Mouse (Mus musculus): ENCODE measurements around the gene Slc24a3. TPM values are rescaled to one million over a fixed set of nuclear protein-coding genes. Genes with fewer than 3 reads are reported as not detected.

Gene Slc24a3
- polyA plus RNA-seq, 1 experiment from 2014 or later = 3.1 TPM

DNA sequence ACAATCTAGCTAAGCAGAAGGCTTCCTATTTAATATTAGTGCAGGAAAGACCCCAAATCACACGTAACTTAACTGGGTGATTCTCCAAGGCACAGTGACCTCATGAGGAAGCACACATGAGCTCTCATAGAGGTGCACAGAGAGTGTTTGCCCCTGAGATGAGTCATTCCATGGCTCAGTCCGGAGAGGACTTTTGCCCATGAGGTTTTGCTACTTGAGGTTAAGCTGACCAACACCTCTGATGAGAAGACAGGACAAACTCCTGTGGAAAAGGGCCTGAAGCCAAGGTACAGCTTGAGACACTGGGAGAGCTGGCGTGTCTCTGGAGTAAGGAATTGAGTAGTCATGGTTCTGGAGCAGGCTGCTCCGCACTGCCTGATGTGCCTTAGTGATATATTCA lies 56.1 kb downstream of the Slc24a3 start:
- no peaks in the 10 kb centered on the region for H3K9me3 ChIP-seq (replicated peaks; ENCODE audit: control insufficient read depth, low read length)

DNA sequence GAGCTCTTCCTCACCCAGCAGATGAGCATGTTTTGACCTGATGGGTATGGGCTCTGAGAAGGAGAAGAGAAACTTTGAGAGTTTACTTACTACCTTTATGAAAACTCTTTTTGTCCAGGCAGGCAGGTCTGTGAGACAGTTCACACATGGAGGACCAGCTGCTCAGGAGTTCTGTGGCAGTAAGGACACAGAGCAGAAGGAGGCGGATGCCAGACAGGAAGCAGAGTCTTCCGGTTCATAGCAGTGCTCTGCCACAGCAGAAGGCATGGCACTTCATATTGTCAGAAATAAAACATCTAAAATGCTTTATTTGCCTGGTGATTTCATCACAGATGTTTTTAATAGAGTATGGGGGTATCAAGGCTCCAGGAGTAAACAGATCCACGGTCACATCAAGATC lies 58.1 kb downstream of the Slc24a3 start:
- Histone ChIP-seq H3K27ac (ENCODE audit: low read depth, low read length) (no peak overlapping the region), H3K4me3 (ENCODE audit: low read depth, low read length) (no peak overlapping the region), H3K9me3 (replicated peaks; ENCODE audit: control insufficient read depth, low read length) (no peaks in the 10 kb centered on the region), H3K27me3 (replicated peaks; ENCODE audit: control insufficient read depth, insufficient read depth, low read length) (no peaks in the 10 kb centered on the region), H3K4me1 (ENCODE audit: control insufficient read depth, insufficient read depth, low read length) (no peaks in the 10 kb centered on the region), H3K4me2 (ENCODE audit: low read length) (no peak overlapping the region), H3K36me3 (ENCODE audit: control insufficient read depth, insufficient read depth, low read length) (no peaks in the 10 kb centered on the region), H3K9ac (ENCODE audit: low read length) (no peak overlapping the region)
- DNase-seq (ENCODE audit: low spot score) (no peak), ATAC-seq (no peak)
- WGBS = 92% methylated on average over 3 of the region's 3 CpGs

More for the DNA sequence above, 56.1 kb downstream of the Slc24a3 start:
- Histone ChIP-seq H3K9ac (ENCODE audit: low read length) (no peak overlapping the region), H3K27me3 (replicated peaks; ENCODE audit: control insufficient read depth, insufficient read depth, low read length) (no peaks in the 10 kb centered on the region), H3K4me3 (ENCODE audit: low read depth, low read length) (no peak overlapping the region), H3K4me2 (ENCODE audit: low read length) (no peak overlapping the region), H3K27ac (ENCODE audit: low read depth, low read length) (no peak overlapping the region), H3K36me3 (ENCODE audit: control insufficient read depth, insufficient read depth, low read length) (no peaks in the 10 kb centered on the region), H3K4me1 (ENCODE audit: control insufficient read depth, insufficient read depth, low read length) (no peaks in the 10 kb centered on the region)
- no peak for ATAC-seq
- no peak for DNase-seq (ENCODE audit: low spot score)
- WGBS = 89% methylated on average over 4 of the region's 4 CpGs

DNA sequence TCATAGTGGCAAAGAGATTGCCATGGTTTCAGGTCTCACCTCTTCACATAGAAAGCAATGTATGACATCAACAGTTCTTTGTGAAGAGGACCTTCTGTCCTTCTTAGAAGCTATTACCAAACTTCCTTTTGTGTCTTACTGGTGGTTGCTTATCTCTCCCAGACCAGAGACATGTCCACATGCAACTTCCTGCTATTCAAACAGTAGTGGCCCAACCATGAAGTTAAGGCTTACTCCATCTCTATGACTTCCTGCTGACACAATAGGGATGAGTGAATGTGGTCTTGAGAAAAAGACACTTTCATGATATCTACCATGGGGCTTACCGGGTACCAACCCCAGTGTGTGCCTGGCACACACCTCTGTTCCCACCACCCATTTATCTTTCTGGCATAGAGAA lies 58.5 kb downstream of the Slc24a3 start:
- ATAC-seq (no peak), DNase-seq (ENCODE audit: low spot score) (no peak)
- Histone ChIP-seq H3K4me2 (ENCODE audit: low read length) (no peak overlapping the region), H3K36me3 (ENCODE audit: control insufficient read depth, insufficient read depth, low read length) (no peaks in the 10 kb centered on the region), H3K27me3 (replicated peaks; ENCODE audit: control insufficient read depth, insufficient read depth, low read length) (no peaks in the 10 kb centered on the region), H3K4me1 (ENCODE audit: control insufficient read depth, insufficient read depth, low read length) (no peaks in the 10 kb centered on the region), H3K9me3 (replicated peaks; ENCODE audit: control insufficient read depth, low read length) (no peaks in the 10 kb centered on the region), H3K9ac (ENCODE audit: low read length) (no peak overlapping the region), H3K27ac (ENCODE audit: low read depth, low read length) (no peak overlapping the region), H3K4me3 (ENCODE audit: low read depth, low read length) (no peak overlapping the region)
- 97% methylated on average over 1 of the region's 1 CpGs for whole genome bisulfite sequencing

DNA sequence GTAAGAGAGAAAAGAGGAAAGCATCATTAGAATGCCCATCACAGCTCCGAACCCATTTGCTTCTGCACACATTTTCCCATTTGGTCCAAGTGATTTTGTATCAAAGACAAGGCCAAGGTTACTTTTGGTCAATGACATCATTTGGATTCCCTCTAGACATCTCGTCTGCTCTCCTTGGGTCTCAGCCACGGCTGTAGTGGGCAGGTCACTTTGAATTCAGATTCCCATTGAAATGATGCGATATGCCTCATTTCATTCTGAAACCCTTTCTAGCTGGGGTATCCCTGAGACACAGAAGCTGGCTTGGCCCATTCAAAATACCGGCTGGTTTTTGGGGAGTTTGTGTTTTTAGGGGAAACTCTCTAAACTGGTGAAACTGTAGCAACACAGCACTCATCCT lies 59.8 kb downstream of the Slc24a3 start:
- no peak overlapping the region for H3K27ac ChIP-seq (ENCODE audit: low read depth, low read length)
- 92% methylated on average over 5 of the region's 5 CpGs for WGBS

DNA sequence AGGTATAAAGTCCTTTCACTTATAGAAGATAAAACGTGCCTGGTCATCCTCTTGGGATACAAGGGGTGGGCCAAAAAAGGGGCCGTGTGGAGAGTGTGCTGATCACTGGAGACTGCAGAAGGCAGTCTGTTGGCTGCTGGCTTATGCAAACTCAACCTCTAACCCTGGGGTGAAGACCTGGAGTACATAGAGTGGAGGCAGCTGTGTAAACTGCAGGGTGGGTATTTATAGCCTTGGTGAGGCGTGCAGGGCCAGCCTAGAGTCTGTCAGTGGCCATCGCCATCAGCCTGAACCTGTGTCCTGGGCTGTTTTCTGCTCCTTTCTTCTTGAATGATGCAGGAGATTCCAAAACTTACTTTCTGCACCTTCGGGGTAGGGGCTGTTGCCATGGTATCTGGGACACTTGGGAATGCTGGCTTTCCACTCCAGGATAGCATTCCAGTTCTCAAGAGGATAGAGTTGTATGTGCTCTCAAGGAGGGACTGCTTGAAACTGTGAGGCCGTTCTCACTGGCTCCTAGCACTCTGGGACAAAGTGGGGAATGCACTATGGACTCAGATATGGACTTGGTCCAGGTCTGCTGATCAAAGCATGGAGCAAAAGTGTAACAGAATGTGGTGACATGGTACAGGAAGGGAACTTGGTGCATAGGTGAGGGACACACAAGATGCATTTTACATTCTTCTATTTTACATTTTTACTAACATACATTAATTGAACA lies 65.4 kb downstream of the Slc24a3 start:
- ATAC-seq (no peak), DNase-seq (ENCODE audit: low spot score) (no peak)
- WGBS = 80% methylated on average over 6 of the region's 6 CpGs
- Histone ChIP-seq H3K4me2 (ENCODE audit: low read length) (no peak overlapping the region), H3K4me3 (ENCODE audit: low read depth, low read length) (no peak overlapping the region), H3K27me3 (replicated peaks; ENCODE audit: control insufficient read depth, insufficient read depth, low read length) (no peaks in the 10 kb centered on the region), H3K27ac (ENCODE audit: low read depth, low read length) (no peak overlapping the region), H3K36me3 (ENCODE audit: control insufficient read depth, insufficient read depth, low read length) (no peaks in the 10 kb centered on the region), H3K9me3 (replicated peaks; ENCODE audit: control insufficient read depth, low read length) (no peaks in the 10 kb centered on the region), H3K4me1 (ENCODE audit: control insufficient read depth, insufficient read depth, low read length) (no peaks in the 10 kb centered on the region), H3K9ac (ENCODE audit: low read length) (no peak overlapping the region)

More for the DNA sequence above, 59.8 kb downstream of the Slc24a3 start:
- H3K4me2 ChIP-seq (ENCODE audit: low read length) = no peak overlapping the region
- H3K4me1 ChIP-seq (ENCODE audit: control insufficient read depth, insufficient read depth, low read length) = no peaks in the 10 kb centered on the region
- H3K36me3 ChIP-seq (ENCODE audit: control insufficient read depth, insufficient read depth, low read length) = no peaks in the 10 kb centered on the region
- DNase-seq (ENCODE audit: low spot score) (no peak), ATAC-seq (no peak)
- H3K4me3 ChIP-seq (ENCODE audit: low read depth, low read length) = no peak overlapping the region
- H3K27me3 ChIP-seq (replicated peaks; ENCODE audit: control insufficient read depth, insufficient read depth, low read length) = no peaks in the 10 kb centered on the region
- H3K9ac ChIP-seq (ENCODE audit: low read length) = no peak overlapping the region
- no peaks in the 10 kb centered on the region for H3K9me3 ChIP-seq (replicated peaks; ENCODE audit: control insufficient read depth, low read length)

DNA sequence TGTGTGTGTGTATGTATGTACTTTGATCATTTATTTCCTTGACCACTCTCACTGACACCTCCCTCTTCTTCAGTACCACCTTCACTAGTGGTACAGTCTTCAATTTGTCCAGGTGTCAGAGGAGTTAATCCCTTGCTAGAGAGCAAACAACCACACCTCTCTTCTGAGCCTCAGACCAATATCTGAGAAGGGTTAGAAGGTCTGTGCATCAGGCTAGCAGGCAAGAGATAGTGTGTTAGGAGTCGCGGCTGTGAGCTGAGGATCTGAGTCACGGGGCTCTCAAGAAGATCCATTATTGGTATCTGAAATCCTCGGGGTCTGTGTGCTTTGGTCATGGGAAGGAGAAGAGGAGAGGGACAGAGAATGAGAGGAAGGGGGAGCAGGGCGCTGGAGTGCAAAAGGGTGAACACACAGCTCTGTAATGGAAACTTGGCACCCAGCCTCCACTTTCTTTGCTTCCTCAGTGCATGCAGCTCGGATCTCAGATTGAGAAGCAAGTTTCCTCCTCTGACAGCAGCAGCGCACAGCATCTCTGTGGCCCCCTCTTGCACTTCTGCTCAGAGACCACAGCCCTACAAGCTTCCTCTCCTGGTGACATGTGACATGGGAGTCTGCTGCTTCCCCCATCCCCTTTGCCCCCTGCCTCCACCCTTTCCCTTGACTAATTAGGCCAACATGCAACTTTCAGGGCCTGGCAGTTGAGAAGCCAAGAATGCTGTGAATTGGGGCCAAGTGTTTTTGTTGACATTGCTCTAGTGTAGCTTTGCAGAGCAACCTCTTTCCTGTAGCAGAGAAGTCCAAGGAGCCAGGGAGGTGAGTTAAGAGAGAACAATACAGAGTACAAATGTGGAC lies 66.2 kb downstream of the Slc24a3 start:
- no peaks in the 10 kb centered on the region for H3K27me3 ChIP-seq (replicated peaks; ENCODE audit: control insufficient read depth, insufficient read depth, low read length)
- H3K9ac ChIP-seq (ENCODE audit: low read length) = no peak overlapping the region
- no peak overlapping the region for H3K27ac ChIP-seq (ENCODE audit: low read depth, low read length)
- ATAC-seq (0 out of 2 replicates have a peak, but pooled peaks have one; percentile 15), DNase-seq (ENCODE audit: low spot score) (peak; percentile 20)
- no peaks in the 10 kb centered on the region for H3K4me1 ChIP-seq (ENCODE audit: control insufficient read depth, insufficient read depth, low read length)
- WGBS = 74% methylated on average over 7 of the region's 7 CpGs
- no peaks in the 10 kb centered on the region for H3K36me3 ChIP-seq (ENCODE audit: control insufficient read depth, insufficient read depth, low read length)
- no peak overlapping the region for H3K4me3 ChIP-seq (ENCODE audit: low read depth, low read length)
- H3K4me2 ChIP-seq (ENCODE audit: low read length) = no peak overlapping the region
- H3K9me3 ChIP-seq (replicated peaks; ENCODE audit: control insufficient read depth, low read length) = no peaks in the 10 kb centered on the region

DNA sequence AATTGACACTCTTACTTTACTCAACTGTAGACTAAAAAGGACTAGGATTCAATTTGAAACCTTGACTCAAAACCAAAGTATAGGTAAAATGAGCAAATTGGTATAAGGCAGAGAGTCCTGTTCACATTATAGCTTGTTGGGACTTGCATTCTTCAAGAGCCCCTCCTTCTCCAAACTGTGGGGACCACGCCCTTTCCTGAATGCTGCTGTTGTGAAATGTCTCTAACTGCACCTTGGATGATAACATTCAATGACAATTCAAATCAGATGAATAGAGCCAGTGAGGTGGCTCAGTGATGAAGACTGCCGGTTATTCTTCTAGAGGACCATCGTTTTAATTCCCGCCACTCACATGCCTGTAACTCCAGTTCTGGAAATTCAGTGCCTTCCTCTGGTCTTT lies 78.8 kb downstream of the Slc24a3 start:
- no peak overlapping the region for H3K27ac ChIP-seq (ENCODE audit: low read depth, low read length)
- DNase-seq (ENCODE audit: low spot score) (no peak), ATAC-seq (no peak)
- no peak overlapping the region for H3K4me2 ChIP-seq (ENCODE audit: low read length)
- H3K27me3 ChIP-seq (replicated peaks; ENCODE audit: control insufficient read depth, insufficient read depth, low read length) = no peaks in the 10 kb centered on the region
- H3K4me3 ChIP-seq (ENCODE audit: low read depth, low read length) = no peak overlapping the region
- no peak overlapping the region for H3K9ac ChIP-seq (ENCODE audit: low read length)
- no peaks in the 10 kb centered on the region for H3K9me3 ChIP-seq (replicated peaks; ENCODE audit: control insufficient read depth, low read length)
- 90% methylated on average over 4 of the region's 4 CpGs for WGBS
- no peaks in the 10 kb centered on the region for H3K4me1 ChIP-seq (ENCODE audit: control insufficient read depth, insufficient read depth, low read length)
- no peaks in the 10 kb centered on the region for H3K36me3 ChIP-seq (ENCODE audit: control insufficient read depth, insufficient read depth, low read length)

DNA sequence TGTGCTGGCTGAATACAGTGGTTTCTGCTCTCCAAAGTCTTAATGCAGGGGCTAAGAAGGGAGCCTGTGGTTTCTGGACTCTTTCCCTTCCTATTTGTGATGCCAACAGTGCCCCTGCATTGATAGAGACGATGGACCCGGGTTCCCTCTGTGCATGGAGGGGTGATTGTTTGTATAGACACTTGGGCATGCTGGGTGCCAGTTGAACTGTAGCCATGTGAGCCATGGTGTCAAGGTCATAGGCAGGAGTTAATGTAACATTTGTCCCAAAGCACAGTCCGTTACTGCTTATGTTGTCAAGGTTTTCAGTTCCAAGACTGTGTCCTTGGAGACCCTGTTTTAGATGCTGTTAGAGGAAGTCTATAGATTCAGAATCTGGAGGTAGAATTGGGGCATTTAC lies 80.6 kb downstream of the Slc24a3 start:
- no peak overlapping the region for H3K27ac ChIP-seq (ENCODE audit: low read depth, low read length)
- DNase-seq (ENCODE audit: low spot score) (no peak), ATAC-seq (no peak)
- no peak overlapping the region for H3K4me2 ChIP-seq (ENCODE audit: low read length)
- WGBS = 79% methylated on average over 3 of the region's 3 CpGs
- no peak overlapping the region for H3K9ac ChIP-seq (ENCODE audit: low read length)
- no peaks in the 10 kb centered on the region for H3K27me3 ChIP-seq (replicated peaks; ENCODE audit: control insufficient read depth, insufficient read depth, low read length)
- H3K4me1 ChIP-seq (ENCODE audit: control insufficient read depth, insufficient read depth, low read length) = no peaks in the 10 kb centered on the region
- no peak overlapping the region for H3K4me3 ChIP-seq (ENCODE audit: low read depth, low read length)
- H3K36me3 ChIP-seq (ENCODE audit: control insufficient read depth, insufficient read depth, low read length) = no peaks in the 10 kb centered on the region
- H3K9me3 ChIP-seq (replicated peaks; ENCODE audit: control insufficient read depth, low read length) = no peaks in the 10 kb centered on the region

DNA sequence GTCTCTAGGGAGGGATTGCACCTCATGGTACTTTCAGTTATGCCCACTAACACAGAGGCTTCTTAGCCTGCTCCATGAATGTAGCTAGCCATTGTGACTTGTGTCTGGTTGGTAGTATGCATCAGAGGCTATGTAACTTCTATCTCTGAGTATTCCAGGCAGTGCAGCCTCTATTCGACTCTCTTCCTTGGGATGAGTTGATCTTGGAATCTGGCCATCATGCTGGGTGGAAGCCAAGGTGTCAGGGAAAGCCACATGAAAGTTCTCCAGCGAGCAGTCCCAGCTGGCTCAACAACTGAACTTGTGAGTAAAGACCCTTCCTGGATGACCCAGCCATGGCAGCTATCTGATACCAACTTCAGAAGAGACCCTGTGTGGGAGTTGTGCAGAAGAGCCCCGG lies 89.8 kb downstream of the Slc24a3 start:
- Histone ChIP-seq H3K9me3 (replicated peaks; ENCODE audit: control insufficient read depth, low read length) (no peaks in the 10 kb centered on the region), H3K9ac (ENCODE audit: low read length) (no peak overlapping the region), H3K27me3 (replicated peaks; ENCODE audit: control insufficient read depth, insufficient read depth, low read length) (no peaks in the 10 kb centered on the region), H3K4me3 (ENCODE audit: low read depth, low read length) (no peak overlapping the region), H3K36me3 (ENCODE audit: control insufficient read depth, insufficient read depth, low read length) (no peaks in the 10 kb centered on the region), H3K4me2 (ENCODE audit: low read length) (no peak overlapping the region), H3K4me1 (ENCODE audit: control insufficient read depth, insufficient read depth, low read length) (no peaks in the 10 kb centered on the region), H3K27ac (ENCODE audit: low read depth, low read length) (no peak overlapping the region)
- no peak for ATAC-seq
- DNase-seq (ENCODE audit: low spot score) = peak; percentile 10
- 81% methylated on average over 3 of the region's 3 CpGs for WGBS
